Mouse (Mus musculus) neural tube, embryonic 11.5 days (tissue): ENCODE results near the gene Apobr. TPM values are rescaled to one million over a fixed set of nuclear protein-coding genes. Genes with fewer than 3 reads are reported as not detected.

Experiments used
- ATAC-seq: fragments of 200-750 bp; cut with Nextera tagmentation; 2 replicates; pipeline ENCODE4 v1.8.0; 2017; ENCODE audit warnings: moderate number of reproducible peaks, mild to moderate bottlenecking, moderate TSS enrichment, moderate library complexity; ENCODE audit not compliant: insufficient read depth, low FRiP score, low TSS enrichment
- DNase-seq: peaks from one replicate; pipeline ENCODE4 v3.0.0-alpha.2; 2015; ENCODE audit warnings: low spot score
- H3K27ac ChIP-seq: fragments of 300-500 bp; sonication (generic); 2 replicates; pipeline ENCODE4 v1.5.1; 2014; ENCODE audit warnings: low read depth, mild to moderate bottlenecking, low read length
- H3K27me3 ChIP-seq: fragments of 300-500 bp; sonication (generic); 2 replicates; pipeline ENCODE4 v1.6.1; 2014; ENCODE audit warnings: mild to moderate bottlenecking, low read length, mixed read lengths; ENCODE audit not compliant: control insufficient read depth, insufficient read depth
- H3K36me3 ChIP-seq: fragments of 300-500 bp; sonication (generic); 2 replicates; pipeline ENCODE4 v1.6.1; 2014; ENCODE audit warnings: mild to moderate bottlenecking, low read length, moderate library complexity, mixed read lengths; ENCODE audit not compliant: control insufficient read depth, insufficient read depth
- H3K4me1 ChIP-seq: fragments of 300-500 bp; sonication (generic); 2 replicates; pipeline ENCODE4 v1.6.1; 2014; ENCODE audit warnings: low read length, mixed read lengths; ENCODE audit not compliant: control insufficient read depth, insufficient read depth
- H3K4me2 ChIP-seq: fragments of 300-500 bp; sonication (generic); 2 replicates; pipeline ENCODE4 v1.6.1; 2014; ENCODE audit warnings: low read depth, mild to moderate bottlenecking, moderate library complexity
- H3K4me3 ChIP-seq: fragments of 300-500 bp; sonication (generic); 2 replicates; pipeline ENCODE4 v1.5.1; 2014; ENCODE audit warnings: low read depth, low read length
- H3K9ac ChIP-seq: fragments of 300-500 bp; sonication (generic); 2 replicates; pipeline ENCODE4 v1.6.1; 2014; ENCODE audit warnings: mild to moderate bottlenecking, low read length
- H3K9me3 ChIP-seq: fragments of 300-500 bp; sonication (generic); 2 replicates; pipeline ENCODE4 v1.6.1; 2016; ENCODE audit warnings: low read length; ENCODE audit not compliant: control insufficient read depth
- WGBS: fragments of 180-500 bp; shearing (Covaris S2); extraction: QIAGEN DNeasy Blood & Tissue Kit; methylation state at CpG from one replicate; pipeline ENCODE4 v1.1.7; 2014; 5-methylcytosine and 5-hydroxymethylcytosine counted together
- polyA plus RNA-seq: library from polyadenylated mRNA; unstranded; fragments of >200 nt; fragmentation: Nextera tagmentation; extraction: Ambion mirVana; gene quantifications from 2 replicates; pipeline ENCODE4 v1.2.1, GENCODE M21; 2014

Apobr gene
- polyA plus RNA-seq, 1 experiment from 2014 or later: 0.60 TPM

- Histone ChIP-seq H3K4me3 (peak overlapping the region; percentile 99), H3K9me3 (no peaks in the 10 kb centered on the region), H3K9ac (peak overlapping the region; percentile 81), H3K36me3 (peaks cover 18% of the 10 kb centered on the region), H3K27ac (peak overlapping the region; percentile 60), H3K4me1 (0 out of 2 replicates have a peak, but pooled peaks cover 3% of the 10 kb centered on the region), H3K27me3 (no peaks in the 10 kb centered on the region), H3K4me2 (peak overlapping the region; percentile 70)
- ATAC-seq (peak; percentile 38; the same call in 1 of the 2 replicates), DNase-seq (no peak)
- under 1% methylated on average over 28 of the region's 28 CpGs for WGBS
These were observed 19.0 kb upstream of the Apobr start for GRCm38 (mm10) chr7:126565693-126566092.

GRCm38 (mm10) chr7:126566094-126566765 is 18.5 kb upstream of the Apobr start, which contains the start of gene Eif3c:
Gene Eif3c (minus strand): TSS chr7:126566411.
- ATAC-seq: peak; percentile 88
- peak within 1 kb of the TSS; percentile 60 for H3K27ac ChIP-seq
- no peaks in the 10 kb centered on the region for H3K9me3 ChIP-seq
- peaks cover 18% of the 10 kb centered on the region for H3K36me3 ChIP-seq
- peak within 1 kb of the TSS; percentile 81 for H3K9ac ChIP-seq
- peak within 1 kb of the TSS; percentile 70 for H3K4me2 ChIP-seq
- no peaks in the 10 kb centered on the region for H3K27me3 ChIP-seq
- under 1% methylated on average over 46 of the region's 46 CpGs for WGBS
- 0 out of 2 replicates have a peak, but pooled peaks cover 3% of the 10 kb centered on the region for H3K4me1 ChIP-seq
- peak within 1 kb of the TSS; percentile 99 for H3K4me3 ChIP-seq
- peak; percentile 86 for DNase-seq

DNA sequence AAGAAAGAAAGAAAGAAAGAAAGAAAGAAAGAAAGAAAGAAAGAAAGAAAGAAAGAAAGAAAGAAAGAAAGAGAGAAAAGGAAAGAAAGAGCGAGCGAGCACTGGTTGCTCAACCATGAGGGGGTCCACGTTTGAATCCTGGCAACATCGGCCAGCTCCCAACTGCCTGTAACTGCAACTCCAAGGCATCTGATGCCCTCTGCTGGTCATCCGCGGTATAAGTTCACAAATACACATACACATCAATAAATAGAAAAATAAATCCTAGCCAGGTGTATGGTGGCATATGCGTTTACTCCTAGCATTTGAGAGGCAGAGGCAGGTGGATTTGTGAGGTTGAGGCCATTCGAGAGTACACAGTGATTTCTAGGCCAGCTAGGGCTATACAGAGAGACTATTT is 7.8 kb upstream of the Apobr start:
- 55% methylated on average over 8 of the region's 8 CpGs for WGBS
- Histone ChIP-seq H3K36me3 (0 out of 2 replicates have a peak, but pooled peaks cover 2% of the 10 kb centered on the region), H3K4me1 (no peaks in the 10 kb centered on the region), H3K9ac (no peak overlapping the region), H3K27ac (no peak overlapping the region), H3K4me3 (no peak overlapping the region), H3K27me3 (no peaks in the 10 kb centered on the region), H3K4me2 (no peak overlapping the region), H3K9me3 (no peaks in the 10 kb centered on the region)
- DNase-seq: peak; percentile 59
- no peak for ATAC-seq

GRCm38 (mm10) chr7:126579172-126579571 is 5.6 kb upstream of the Apobr start:
- Histone ChIP-seq H3K4me3 (no peak overlapping the region), H3K9me3 (no peaks in the 10 kb centered on the region), H3K27me3 (no peaks in the 10 kb centered on the region), H3K9ac (no peak overlapping the region), H3K4me2 (no peak overlapping the region), H3K4me1 (0 out of 2 replicates have a peak, but pooled peaks cover 3% of the 10 kb centered on the region), H3K36me3 (0 out of 2 replicates have a peak, but pooled peaks cover 2% of the 10 kb centered on the region), H3K27ac (no peak overlapping the region)
- DNase-seq (peak; percentile 25), ATAC-seq (no peak)
- 56% methylated on average over 8 of the region's 8 CpGs for WGBS

DNA sequence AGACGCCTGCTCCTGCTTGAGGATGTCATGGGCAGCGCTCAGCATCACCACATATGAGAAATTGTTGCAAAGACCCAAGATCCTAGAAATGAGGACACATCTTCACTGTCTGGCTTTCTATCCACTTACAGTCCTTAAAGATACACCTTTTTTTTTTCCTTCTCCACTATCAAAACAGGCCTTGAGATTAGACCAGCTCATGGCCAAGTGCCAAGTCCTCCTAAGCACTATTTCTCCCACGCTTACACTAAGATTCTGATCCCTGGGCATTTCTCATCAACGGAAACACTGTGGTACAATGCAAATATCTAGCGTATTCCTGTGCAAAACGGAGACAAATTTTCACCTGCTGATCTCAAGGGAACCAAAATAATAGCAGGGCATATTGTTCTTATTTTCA is 3.1 kb upstream of the Apobr start:
- Histone ChIP-seq H3K27ac (no peak overlapping the region), H3K4me2 (no peak overlapping the region), H3K4me3 (no peak overlapping the region), H3K9ac (no peak overlapping the region), H3K36me3 (no peaks in the 10 kb centered on the region), H3K4me1 (0 out of 2 replicates have a peak, but pooled peaks cover 3% of the 10 kb centered on the region), H3K9me3 (no peaks in the 10 kb centered on the region), H3K27me3 (no peaks in the 10 kb centered on the region)
- WGBS: 92% methylated on average over 6 of the region's 6 CpGs
- no peak for ATAC-seq
- no peak for DNase-seq

- peak overlapping the region; percentile 54 for H3K4me3 ChIP-seq
- H3K36me3 ChIP-seq: no peaks in the 10 kb centered on the region
- H3K4me2 ChIP-seq: peak overlapping the region; percentile 80
- no peaks in the 10 kb centered on the region for H3K27me3 ChIP-seq
- H3K9me3 ChIP-seq: no peaks in the 10 kb centered on the region
- 3% methylated on average over 20 of the region's 20 CpGs for WGBS
- 0 out of 2 replicates have a peak, but pooled peaks cover 3% of the 10 kb centered on the region for H3K4me1 ChIP-seq
- peak; percentile 74; the same call in 1 of the 2 replicates for ATAC-seq
- peak; percentile 54 for DNase-seq
- no peak overlapping the region for H3K27ac ChIP-seq
- peak overlapping the region; percentile 45 for H3K9ac ChIP-seq
These were observed 2.0 kb upstream of the Apobr start for GRCm38 (mm10) chr7:126582759-126583158.

GRCm38 (mm10) chr7:126583251-126583709 is 1.5 kb upstream of the Apobr start:
- under 1% methylated on average over 22 of the region's 22 CpGs for WGBS
- 0 out of 2 replicates have a peak, but pooled peaks cover 3% of the 10 kb centered on the region for H3K4me1 ChIP-seq
- no peak overlapping the region for H3K27ac ChIP-seq
- no peaks in the 10 kb centered on the region for H3K27me3 ChIP-seq
- peak overlapping the region; percentile 45 for H3K9ac ChIP-seq
- peak overlapping the region; percentile 54 for H3K4me3 ChIP-seq
- H3K4me2 ChIP-seq: peak overlapping the region; percentile 80
- DNase-seq (peak; percentile 86), ATAC-seq (peak; percentile 82; the same call in 1 of the 2 replicates)
- no peaks in the 10 kb centered on the region for H3K36me3 ChIP-seq
- H3K9me3 ChIP-seq: no peaks in the 10 kb centered on the region

- 60% methylated on average over 6 of the region's 6 CpGs for WGBS
- no peaks in the 10 kb centered on the region for H3K27me3 ChIP-seq
- H3K4me3 ChIP-seq: peak overlapping the region; percentile 54
- ATAC-seq: no peak
- no peaks in the 10 kb centered on the region for H3K36me3 ChIP-seq
- no peak overlapping the region for H3K27ac ChIP-seq
- no peaks in the 10 kb centered on the region for H3K9me3 ChIP-seq
- 0 out of 2 replicates have a peak, but pooled peaks cover 3% of the 10 kb centered on the region for H3K4me1 ChIP-seq
- H3K9ac ChIP-seq: no peak overlapping the region; the same call in 1 of the 2 replicates
- peak overlapping the region; percentile 80 for H3K4me2 ChIP-seq
- DNase-seq: no peak
These were observed 981 bp upstream of the Apobr start for GRCm38 (mm10) chr7:126583761-126584160.
